Mouse (Mus musculus): Measurements from ENCODE around the gene Rfxank. TPM values are rescaled to one million over a fixed set of nuclear protein-coding genes. Genes with fewer than 3 reads are reported as not detected.

Gene Rfxank
- polyA plus RNA-seq, 1 experiment from 2014 or later: 16.7 TPM

- ATAC-seq (replicated peaks; ENCODE audit: low FRiP score) (no peak), DNase-seq (ENCODE audit: low spot score) (no peak)
- Histone ChIP-seq H3K9ac (ENCODE audit: low read depth, low read length) (no peak overlapping the region), H3K9me3 (ENCODE audit: control insufficient read depth, low read length) (no peaks in the 10 kb centered on the region), H3K4me3 (ENCODE audit: low read depth, low read length) (peak overlapping the region; percentile 28), H3K36me3 (ENCODE audit: control insufficient read depth, insufficient read depth, low read length) (no peaks in the 10 kb centered on the region), H3K4me1 (replicated peaks; ENCODE audit: control insufficient read depth, insufficient read depth, low read length) (peaks cover 8% of the 10 kb centered on the region), H3K27me3 (replicated peaks; ENCODE audit: control insufficient read depth, insufficient read depth, low read length) (peaks cover 83% of the 10 kb centered on the region), H3K27ac (ENCODE audit: low read depth, low read length) (no peak overlapping the region), H3K4me2 (peak overlapping the region; percentile 54)
- WGBS: 7% methylated on average over 56 of the region's 56 CpGs
These were observed 50.9 kb downstream of the Rfxank start for GRCm38 (mm10) chr8:70087836-70088650.

GRCm38 (mm10) chr8:70087237-70087636, 51.7 kb downstream of the Rfxank start:
- Histone ChIP-seq H3K9ac (ENCODE audit: low read depth, low read length) (no peak overlapping the region), H3K36me3 (ENCODE audit: control insufficient read depth, insufficient read depth, low read length) (no peaks in the 10 kb centered on the region), H3K4me1 (replicated peaks; ENCODE audit: control insufficient read depth, insufficient read depth, low read length) (peaks cover 8% of the 10 kb centered on the region), H3K27me3 (replicated peaks; ENCODE audit: control insufficient read depth, insufficient read depth, low read length) (peaks cover 90% of the 10 kb centered on the region), H3K4me3 (ENCODE audit: low read depth, low read length) (no peak overlapping the region), H3K9me3 (ENCODE audit: control insufficient read depth, low read length) (no peaks in the 10 kb centered on the region), H3K27ac (ENCODE audit: low read depth, low read length) (no peak overlapping the region), H3K4me2 (no peak overlapping the region)
- 4% methylated on average over 7 of the region's 7 CpGs for WGBS
- no peak for DNase-seq (ENCODE audit: low spot score)
- no peak for ATAC-seq (replicated peaks; ENCODE audit: low FRiP score)

GRCm38 (mm10) chr8:70086151-70086550, 52.8 kb downstream of the Rfxank start:
- Histone ChIP-seq H3K9ac (ENCODE audit: low read depth, low read length) (no peak overlapping the region), H3K36me3 (ENCODE audit: control insufficient read depth, insufficient read depth, low read length) (no peaks in the 10 kb centered on the region), H3K4me1 (replicated peaks; ENCODE audit: control insufficient read depth, insufficient read depth, low read length) (peaks cover 8% of the 10 kb centered on the region), H3K4me2 (no peak overlapping the region), H3K9me3 (ENCODE audit: control insufficient read depth, low read length) (no peaks in the 10 kb centered on the region), H3K4me3 (ENCODE audit: low read depth, low read length) (no peak overlapping the region), H3K27ac (ENCODE audit: low read depth, low read length) (no peak overlapping the region), H3K27me3 (replicated peaks; ENCODE audit: control insufficient read depth, insufficient read depth, low read length) (peaks cover 88% of the 10 kb centered on the region)
- 41% methylated on average over 1 of the region's 1 CpGs for WGBS
- DNase-seq (ENCODE audit: low spot score) (no peak), ATAC-seq (replicated peaks; ENCODE audit: low FRiP score) (no peak)

- H3K36me3 ChIP-seq (ENCODE audit: control insufficient read depth, insufficient read depth, low read length): no peaks in the 10 kb centered on the region
- 3% methylated on average over 71 of the region's 71 CpGs for WGBS
- H3K4me2 ChIP-seq: peak overlapping the region; percentile 58
- H3K4me3 ChIP-seq (ENCODE audit: low read depth, low read length): peak overlapping the region; percentile 34
- ATAC-seq (replicated peaks; ENCODE audit: low FRiP score) (no peak), DNase-seq (ENCODE audit: low spot score) (peak; percentile 52)
- H3K27me3 ChIP-seq (replicated peaks; ENCODE audit: control insufficient read depth, insufficient read depth, low read length): peaks cover 76% of the 10 kb centered on the region
- H3K9me3 ChIP-seq (ENCODE audit: control insufficient read depth, low read length): no peaks in the 10 kb centered on the region
- no peak overlapping the region for H3K27ac ChIP-seq (ENCODE audit: low read depth, low read length)
- H3K4me1 ChIP-seq (replicated peaks; ENCODE audit: control insufficient read depth, insufficient read depth, low read length): peaks cover 8% of the 10 kb centered on the region
- H3K9ac ChIP-seq (ENCODE audit: low read depth, low read length): no peak overlapping the region
These were observed 54.5 kb downstream of the Rfxank start for GRCm38 (mm10) chr8:70084191-70085065.

GRCm38 (mm10) chr8:70083285-70083684, 55.7 kb downstream of the Rfxank start, which contains the start of gene Hapln4:
Hapln4 (plus strand) TSS chr8:70083457.
- Histone ChIP-seq H3K9me3 (ENCODE audit: control insufficient read depth, low read length) (no peaks in the 10 kb centered on the region), H3K27me3 (replicated peaks; ENCODE audit: control insufficient read depth, insufficient read depth, low read length) (peaks cover 65% of the 10 kb centered on the region), H3K36me3 (ENCODE audit: control insufficient read depth, insufficient read depth, low read length) (no peaks in the 10 kb centered on the region), H3K4me1 (replicated peaks; ENCODE audit: control insufficient read depth, insufficient read depth, low read length) (peaks cover 8% of the 10 kb centered on the region), H3K4me3 (ENCODE audit: low read depth, low read length) (peak within 1 kb of the TSS; percentile 34), H3K4me2 (peak within 1 kb of the TSS; percentile 58), H3K9ac (ENCODE audit: low read depth, low read length) (no peak within 1 kb of the TSS), H3K27ac (ENCODE audit: low read depth, low read length) (no peak within 1 kb of the TSS)
- 2% methylated on average over 26 of the region's 26 CpGs for WGBS
- ATAC-seq (replicated peaks; ENCODE audit: low FRiP score) (no peak), DNase-seq (ENCODE audit: low spot score) (peak; percentile 53)

GRCm38 (mm10) chr8:70081976-70082375, 57.0 kb downstream of the Rfxank start:
- Histone ChIP-seq H3K9ac (ENCODE audit: low read depth, low read length) (no peak overlapping the region), H3K4me2 (no peak overlapping the region), H3K27ac (ENCODE audit: low read depth, low read length) (no peak overlapping the region), H3K4me1 (replicated peaks; ENCODE audit: control insufficient read depth, insufficient read depth, low read length) (peaks cover 8% of the 10 kb centered on the region), H3K27me3 (replicated peaks; ENCODE audit: control insufficient read depth, insufficient read depth, low read length) (peaks cover 52% of the 10 kb centered on the region), H3K4me3 (ENCODE audit: low read depth, low read length) (no peak overlapping the region), H3K9me3 (ENCODE audit: control insufficient read depth, low read length) (no peaks in the 10 kb centered on the region), H3K36me3 (ENCODE audit: control insufficient read depth, insufficient read depth, low read length) (no peaks in the 10 kb centered on the region)
- 80% methylated on average over 2 of the region's 2 CpGs for WGBS
- ATAC-seq (replicated peaks; ENCODE audit: low FRiP score) (no peak), DNase-seq (ENCODE audit: low spot score) (no peak)

Small RNA genes lying within 50 kb of the gene (microRNA-seq; reads per million reads assigned to microRNA genes)
- gene Mir7066 (ENCODE audit: borderline number of aligned reads): not detected

Other genes with a start within 250 kb of the Rfxank start
- 4.5 and 5.2 TPM in 2 replicates for gene Tssk6, start 237.0 kb downstream of the Rfxank start, polyA plus RNA-seq (2014; fragmentation: Nextera tagmentation; extraction: Ambion mirVana)
- 145 and 159 TPM in 2 replicates for gene Ndufa13, start 236.6 kb downstream of the Rfxank start, polyA plus RNA-seq (2014; fragmentation: Nextera tagmentation; extraction: Ambion mirVana)
- 1.7 and 1.9 TPM in 2 replicates for gene Yjefn3, start 236.4 kb downstream of the Rfxank start, polyA plus RNA-seq (2014; fragmentation: Nextera tagmentation; extraction: Ambion mirVana)
- gene Gatad2a, start 142.8 kb downstream of the Rfxank start, polyA plus RNA-seq (2014; fragmentation: Nextera tagmentation; extraction: Ambion mirVana): 72.6 and 75.3 TPM in 2 replicates
- 42.1 and 46.5 TPM in 2 replicates for gene Mau2, start 96.4 kb downstream of the Rfxank start, polyA plus RNA-seq (2014; fragmentation: Nextera tagmentation; extraction: Ambion mirVana)
- gene Sugp1, start 96.3 kb downstream of the Rfxank start, polyA plus RNA-seq (2014; fragmentation: Nextera tagmentation; extraction: Ambion mirVana): 30.8 and 32.4 TPM in 2 replicates
- 0.60 and 0.82 TPM in 2 replicates for gene Tm6sf2, start 66.2 kb downstream of the Rfxank start, polyA plus RNA-seq (2014; fragmentation: Nextera tagmentation; extraction: Ambion mirVana)
- 0.27 and 0.64 TPM in 2 replicates for gene Hapln4, start 55.7 kb downstream of the Rfxank start, polyA plus RNA-seq (2014; fragmentation: Nextera tagmentation; extraction: Ambion mirVana)
- gene Ncan, start 18.3 kb downstream of the Rfxank start, polyA plus RNA-seq (2014; fragmentation: Nextera tagmentation; extraction: Ambion mirVana): 0.08 and 0.15 TPM in 2 replicates
- gene Nr2c2ap, start 7.8 kb downstream of the Rfxank start, polyA plus RNA-seq (2014; fragmentation: Nextera tagmentation; extraction: Ambion mirVana): 32.9 and 35.4 TPM in 2 replicates
- gene Borcs8, start 345 bp upstream of the Rfxank start, polyA plus RNA-seq (2014; fragmentation: Nextera tagmentation; extraction: Ambion mirVana): 38.6 and 46.2 TPM in 2 replicates
- gene Mef2b, start 557 bp upstream of the Rfxank start, polyA plus RNA-seq (2014; fragmentation: Nextera tagmentation; extraction: Ambion mirVana): 0.45 and 0.51 TPM in 2 replicates
- gene Tmem161a, start 33.2 kb upstream of the Rfxank start, polyA plus RNA-seq (2014; fragmentation: Nextera tagmentation; extraction: Ambion mirVana): 53.1 and 53.4 TPM in 2 replicates
- 7.1 and 7.9 TPM in 2 replicates for gene Slc25a42, start 73.2 kb upstream of the Rfxank start, polyA plus RNA-seq (2014; fragmentation: Nextera tagmentation; extraction: Ambion mirVana)
- 33.0 and 40.8 TPM in 2 replicates for gene Sugp2, start 95.1 kb upstream of the Rfxank start, polyA plus RNA-seq (2014; fragmentation: Nextera tagmentation; extraction: Ambion mirVana)
- gene Armc6, start 95.3 kb upstream of the Rfxank start, polyA plus RNA-seq (2014; fragmentation: Nextera tagmentation; extraction: Ambion mirVana): 34.8 and 35.0 TPM in 2 replicates
- gene Homer3, start 143.7 kb upstream of the Rfxank start, polyA plus RNA-seq (2014; fragmentation: Nextera tagmentation; extraction: Ambion mirVana): 33.9 and 37.9 TPM in 2 replicates
- gene Ddx49, start 163.3 kb upstream of the Rfxank start, polyA plus RNA-seq (2014; fragmentation: Nextera tagmentation; extraction: Ambion mirVana): 56.5 and 59.1 TPM in 2 replicates
- gene Cope, start 163.4 kb upstream of the Rfxank start, polyA plus RNA-seq (2014; fragmentation: Nextera tagmentation; extraction: Ambion mirVana): 281 and 298 TPM in 2 replicates
- 1.1 and 1.2 TPM in 2 replicates for gene Cers1, start 176.6 kb upstream of the Rfxank start, polyA plus RNA-seq (2014; fragmentation: Nextera tagmentation; extraction: Ambion mirVana)
- gene Gdf1, start 190.7 kb upstream of the Rfxank start, polyA plus RNA-seq (2014; fragmentation: Nextera tagmentation; extraction: Ambion mirVana): 1.6 and 2.6 TPM in 2 replicates
- gene Upf1, start 214.1 kb upstream of the Rfxank start, polyA plus RNA-seq (2014; fragmentation: Nextera tagmentation; extraction: Ambion mirVana): 21.1 and 23.7 TPM in 2 replicates
- gene Comp, start 234.4 kb upstream of the Rfxank start, polyA plus RNA-seq (2014; fragmentation: Nextera tagmentation; extraction: Ambion mirVana): 0.43 and 0.48 TPM in 2 replicates